20 mouse cellular contexts compared by ENCODE assay signal in the genomic region with DNA sequence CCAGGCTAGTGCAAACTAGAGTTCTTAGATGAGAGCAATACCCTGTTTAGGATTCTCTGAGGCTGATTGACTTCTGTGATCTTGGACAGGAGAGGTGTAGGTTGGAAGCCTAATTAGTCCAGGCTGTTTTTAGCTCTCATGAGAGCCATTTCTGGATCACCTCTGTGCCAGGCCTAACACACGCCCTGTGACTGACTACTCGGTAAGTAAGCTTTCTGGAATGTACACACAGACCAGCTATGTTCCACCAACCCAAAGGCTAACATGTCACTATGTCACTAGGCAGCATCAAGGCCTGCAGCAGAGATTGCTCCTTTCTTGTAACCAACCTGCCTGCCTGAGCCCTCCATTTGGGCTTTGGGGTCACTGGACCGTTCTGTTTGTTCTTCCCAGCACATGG.
A peak's percentile ranks its signal among the peaks of the same experiment; 100 is the strongest.
DNase-seq lines count a peak whose midpoint lies in the region; ATAC-seq and TF ChIP-seq lines count a peak whose summit lies in the region.
"Had no signal": no experiment of that assay in that cellular context is flagged by ENCODE, and none has a peak within 500 bp of the region (broad histone marks: within the 10 kb centered on the region; RNA-seq: fewer than 3 reads in every experiment).

No protein-coding gene starts in this region.

- H3K9ac ChIP-seq in heart, embryonic 11.5 days (ENCODE audit: low read depth, low read length) = no peak overlapping the region
- H3K9ac ChIP-seq in heart, embryonic 15.5 days = no peak overlapping the region
- no peak overlapping the region for H3K9ac ChIP-seq in heart, embryonic 12.5 days
- H3K9ac ChIP-seq: embryonic facial prominence, embryonic 12.5 days; forebrain, embryonic 12.5 days; hindbrain, embryonic 15.5 days had no signal

- H3K36me3 ChIP-seq in heart, embryonic 11.5 days (ENCODE audit: control insufficient read depth, insufficient read depth, low read length) = no peaks in the 10 kb centered on the region
- no peaks in the 10 kb centered on the region for H3K36me3 ChIP-seq in heart, embryonic 15.5 days
- no peaks in the 10 kb centered on the region for H3K36me3 ChIP-seq in heart, embryonic 12.5 days
- H3K36me3 ChIP-seq in testis, adult 2 months (ENCODE audit: control insufficient read depth, insufficient read depth, low read length) = no peaks in the 10 kb centered on the region
- H3K36me3 ChIP-seq: embryonic facial prominence, embryonic 12.5 days; forebrain, embryonic 12.5 days; hindbrain, embryonic 15.5 days had no signal

- DNase-seq in heart, adult 8-10 months (ENCODE audit: low spot score) = peak; percentile 24
- DNase-seq in testis, postnatal 10 days (ENCODE audit: low spot score) = no peak
- DNase-seq in ovary, postnatal 10 days (ENCODE audit: low spot score) = no peak
- DNase-seq: adrenal gland, postnatal 14 days; cerebellum, adult 11-12 months; cerebellum, adult 9-10 months; cerebellum, postnatal 25 days; gastrocnemius, postnatal 10 days; kidney, adult 11 months had no signal

- TF ChIP-seq CTCF in testis, adult 2 months (IDR thresholded peaks at IDR 0.05; ENCODE audit: control insufficient read depth, insufficient read depth, insufficient replicate concordance, low read depth, low read length) = no peak

- no peak for TF ChIP-seq POLR2A in testis, adult 2 months (IDR thresholded peaks at IDR 0.05; ENCODE audit: control insufficient read depth, low read depth, low read length)

- ATAC-seq in heart, embryonic 11.5 days (replicated peaks; ENCODE audit: insufficient number of reproducible peaks, low FRiP score, low TSS enrichment) = no peak
- 0 out of 2 replicates have a peak, but pooled peaks have one; percentile 18 for ATAC-seq in heart, embryonic 15.5 days (replicated peaks; ENCODE audit: insufficient number of reproducible peaks, insufficient read depth, low FRiP score, low read depth)
- no peak for ATAC-seq in heart, embryonic 12.5 days (ENCODE audit: insufficient number of reproducible peaks, low FRiP score)
- ATAC-seq: activated CD4-positive, CD25-positive, alpha-beta regulatory T cell, adult 4 months; forebrain, embryonic 16.5 days; Patski had no signal

- no peak overlapping the region for H3K27ac ChIP-seq in heart, embryonic 11.5 days (ENCODE audit: low read depth, low read length)
- peak overlapping the region; percentile 61 for H3K27ac ChIP-seq in heart, embryonic 15.5 days
- no peak overlapping the region for H3K27ac ChIP-seq in heart, embryonic 12.5 days (ENCODE audit: poor library complexity, severe bottlenecking)
- H3K27ac ChIP-seq in testis, adult 2 months (ENCODE audit: control insufficient read depth, insufficient read depth, low read depth, low read length) = peak overlapping the region; percentile 40
- H3K27ac ChIP-seq: embryonic facial prominence, embryonic 12.5 days; forebrain, embryonic 12.5 days; hindbrain, embryonic 15.5 days had no signal

- 56% methylated on average over 3 of the region's 3 CpGs for WGBS in heart, embryonic 11.5 days (ENCODE audit: insufficient replicate concordance)
- WGBS in heart, embryonic 15.5 days = 50% methylated on average over 3 of the region's 3 CpGs
- WGBS in heart, embryonic 12.5 days = 46% methylated on average over 3 of the region's 3 CpGs

- no peaks in the 10 kb centered on the region for H3K9me3 ChIP-seq in heart, embryonic 11.5 days (replicated peaks; ENCODE audit: control insufficient read depth, low read length)
- no peaks in the 10 kb centered on the region for H3K9me3 ChIP-seq in heart, embryonic 15.5 days (replicated peaks)
- no peaks in the 10 kb centered on the region for H3K9me3 ChIP-seq in heart, embryonic 12.5 days (replicated peaks)
- H3K9me3 ChIP-seq: embryonic facial prominence, embryonic 12.5 days; forebrain, embryonic 12.5 days; hindbrain, embryonic 15.5 days had no signal

- no peak overlapping the region for H3K4me2 ChIP-seq in heart, embryonic 11.5 days
- no peak overlapping the region for H3K4me2 ChIP-seq in heart, embryonic 15.5 days
- no peak overlapping the region for H3K4me2 ChIP-seq in heart, embryonic 12.5 days
- H3K4me2 ChIP-seq: embryonic facial prominence, embryonic 12.5 days; forebrain, embryonic 12.5 days; hindbrain, embryonic 15.5 days had no signal

- H3K4me3 ChIP-seq in heart, embryonic 11.5 days (ENCODE audit: low read depth, low read length) = no peak overlapping the region
- H3K4me3 ChIP-seq in heart, embryonic 15.5 days = no peak overlapping the region
- no peak overlapping the region for H3K4me3 ChIP-seq in heart, embryonic 12.5 days
- H3K4me3 ChIP-seq in testis, adult 2 months (ENCODE audit: control insufficient read depth, low read depth, low read length) = no peak overlapping the region
- H3K4me3 ChIP-seq: embryonic facial prominence, embryonic 12.5 days; forebrain, embryonic 12.5 days; hindbrain, embryonic 15.5 days had no signal

- peaks cover 3% of the 10 kb centered on the region; the same call in 1 of the 2 replicates for H3K27me3 ChIP-seq in heart, embryonic 11.5 days (ENCODE audit: control insufficient read depth, insufficient read depth, low read length)
- H3K27me3 ChIP-seq in heart, embryonic 15.5 days = 0 out of 2 replicates have a peak, but pooled peaks cover 19% of the 10 kb centered on the region
- peaks cover 14% of the 10 kb centered on the region for H3K27me3 ChIP-seq in heart, embryonic 12.5 days (replicated peaks)
- no peaks in the 10 kb centered on the region for H3K27me3 ChIP-seq in testis, adult 2 months (ENCODE audit: control insufficient read depth, insufficient read depth, low read length)
- H3K27me3 ChIP-seq: CH12.LX; embryonic facial prominence, embryonic 12.5 days; forebrain, embryonic 12.5 days; hindbrain, embryonic 15.5 days; Patski had no signal

- H3K4me1 ChIP-seq in heart, embryonic 11.5 days (ENCODE audit: control insufficient read depth, insufficient read depth, low read length) = peaks cover 25% of the 10 kb centered on the region
- peaks cover 28% of the 10 kb centered on the region for H3K4me1 ChIP-seq in heart, embryonic 15.5 days (replicated peaks)
- peaks cover 45% of the 10 kb centered on the region for H3K4me1 ChIP-seq in heart, embryonic 12.5 days (replicated peaks)
- H3K4me1 ChIP-seq in testis, adult 2 months (ENCODE audit: control insufficient read depth, insufficient read depth, low read length) = peaks cover 9% of the 10 kb centered on the region
- H3K4me1 ChIP-seq: hindbrain, embryonic 15.5 days had no signal

Comparison
In these comparisons a context has a peak if more than half of its experiments do, and no peak if none do; other contexts are left out.
1. H3K27ac ChIP-seq: peak in heart, embryonic 15.5 days (single experiment) and testis, adult 2 months (single experiment); none in heart, embryonic 11.5 days (single experiment) and heart, embryonic 12.5 days (single experiment).